Mouse (Mus musculus): ENCODE results near the gene Gpc5.

Gpc5 gene

DNA sequence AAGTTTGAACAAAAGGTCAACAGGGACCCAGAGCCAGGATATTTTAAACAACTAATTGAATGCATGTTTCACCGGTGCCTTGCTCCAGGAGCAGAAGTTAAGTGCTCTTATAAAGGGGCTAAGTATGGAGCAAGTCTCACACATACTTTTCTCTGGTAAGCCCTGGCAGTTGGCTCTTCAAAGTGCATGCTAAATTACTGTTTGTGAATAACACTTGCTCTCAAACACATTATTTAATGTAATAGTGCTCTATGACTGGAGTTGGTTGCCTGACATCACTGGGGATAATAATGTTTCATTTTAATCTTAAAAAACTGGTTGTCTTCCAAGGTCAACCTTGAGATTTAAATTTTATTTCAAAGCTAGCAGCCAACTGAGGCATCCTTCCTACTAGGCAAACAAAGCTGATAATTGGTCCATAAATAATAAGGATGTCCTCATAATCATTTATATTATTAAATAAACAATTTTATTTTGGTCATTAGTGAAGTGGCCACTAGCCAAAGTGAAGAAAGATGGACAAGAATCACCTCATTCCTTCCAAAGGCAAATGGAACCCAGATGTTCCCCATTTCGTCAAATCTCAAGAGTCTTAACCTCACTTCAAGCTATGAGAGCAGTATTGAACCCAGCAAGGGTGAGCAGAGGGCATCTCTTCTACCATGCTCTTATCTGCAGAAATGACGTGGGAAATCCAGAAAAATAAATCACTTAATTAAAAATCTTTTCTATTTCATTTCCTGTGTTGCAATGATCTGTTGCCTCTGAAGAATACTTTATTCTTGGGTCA lies 488.6 kb downstream of the Gpc5 start:
- no peak for DNase-seq

DNA sequence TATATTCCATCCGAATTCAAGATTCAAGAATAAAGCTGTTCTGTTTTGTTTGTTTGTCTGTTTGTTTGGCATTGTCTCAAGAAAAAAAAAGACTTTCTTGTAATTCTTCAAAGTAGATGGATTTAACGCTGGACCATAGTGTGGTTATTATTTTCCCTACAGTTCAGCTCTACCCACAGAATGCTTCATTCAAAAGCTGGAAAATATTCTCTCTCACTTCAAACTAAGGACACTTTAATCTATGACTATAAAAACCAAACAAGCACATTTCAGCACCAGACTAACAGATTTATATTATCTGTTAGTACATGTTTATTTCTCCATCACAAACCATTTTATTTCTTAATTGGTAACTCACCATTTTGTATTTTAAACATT lies 489.2 kb downstream of the Gpc5 start:
- DNase-seq = no peak

GRCm38 (mm10) chr14:115600259-115601029 lies 508.4 kb downstream of the Gpc5 start:
- DNase-seq = no peak

GRCm38 (mm10) chr14:115614154-115614553 lies 522.1 kb downstream of the Gpc5 start:
- DNase-seq = no peak

- no peak for DNase-seq
These were observed 524.3 kb downstream of the Gpc5 start for GRCm38 (mm10) chr14:115616305-115616704.

- no peak for DNase-seq
These were observed 524.8 kb downstream of the Gpc5 start for GRCm38 (mm10) chr14:115616846-115617245.

GRCm38 (mm10) chr14:115620473-115620872 lies 528.5 kb downstream of the Gpc5 start:
- DNase-seq = no peak

- DNase-seq = no peak
These were observed 539.3 kb downstream of the Gpc5 start for GRCm38 (mm10) chr14:115631160-115631898.

DNA sequence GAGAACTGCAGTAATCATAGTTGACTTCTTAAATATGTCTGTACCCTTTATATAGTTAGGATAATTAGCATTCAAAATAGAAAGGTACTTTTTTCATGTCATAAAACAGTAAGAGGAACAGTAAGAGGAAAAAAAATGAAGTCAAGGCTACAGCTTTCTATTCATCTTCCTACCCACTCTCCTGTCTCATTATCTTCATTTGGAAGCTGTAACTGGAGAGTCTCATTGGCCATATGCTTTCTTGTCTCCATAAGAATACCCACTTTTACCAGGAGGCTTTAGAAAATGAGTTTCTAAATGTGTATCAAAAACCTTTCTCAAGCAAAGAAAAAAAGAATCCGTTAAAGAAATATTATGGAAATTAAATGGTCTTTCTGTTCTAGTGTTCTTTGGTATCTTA lies 541.3 kb downstream of the Gpc5 start:
- no peak for DNase-seq

DNA sequence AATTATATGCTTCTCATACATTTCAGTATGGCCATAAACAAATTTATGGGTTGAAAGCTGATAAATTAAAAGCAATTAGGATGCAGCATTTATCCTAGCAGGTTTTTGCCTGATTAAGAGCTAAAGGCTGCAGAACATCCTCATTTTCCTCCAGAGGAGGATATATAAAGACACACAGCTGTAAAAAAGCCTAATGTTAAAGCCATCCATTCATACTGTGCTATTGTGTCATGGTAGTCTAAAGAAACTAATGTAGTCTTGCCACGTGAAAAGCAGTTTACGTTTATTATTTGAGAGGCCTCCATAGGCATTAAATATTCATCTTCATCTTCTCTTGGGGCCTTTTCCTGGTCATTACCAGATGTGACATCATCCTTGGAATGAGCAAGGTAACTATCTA lies 587.9 kb downstream of the Gpc5 start:
- no peak for DNase-seq

GRCm38 (mm10) chr14:115746013-115746412 lies 654.0 kb downstream of the Gpc5 start:
- no peak for DNase-seq

GRCm38 (mm10) chr14:115760241-115760640 lies 668.2 kb downstream of the Gpc5 start:
- DNase-seq = no peak

GRCm38 (mm10) chr14:115779382-115780177 lies 687.6 kb downstream of the Gpc5 start:
- no peak for DNase-seq

GRCm38 (mm10) chr14:115804751-115805150 lies 712.7 kb downstream of the Gpc5 start:
- no peak for DNase-seq

GRCm38 (mm10) chr14:115819021-115819420 lies 727.0 kb downstream of the Gpc5 start:
- no peak for DNase-seq

DNA sequence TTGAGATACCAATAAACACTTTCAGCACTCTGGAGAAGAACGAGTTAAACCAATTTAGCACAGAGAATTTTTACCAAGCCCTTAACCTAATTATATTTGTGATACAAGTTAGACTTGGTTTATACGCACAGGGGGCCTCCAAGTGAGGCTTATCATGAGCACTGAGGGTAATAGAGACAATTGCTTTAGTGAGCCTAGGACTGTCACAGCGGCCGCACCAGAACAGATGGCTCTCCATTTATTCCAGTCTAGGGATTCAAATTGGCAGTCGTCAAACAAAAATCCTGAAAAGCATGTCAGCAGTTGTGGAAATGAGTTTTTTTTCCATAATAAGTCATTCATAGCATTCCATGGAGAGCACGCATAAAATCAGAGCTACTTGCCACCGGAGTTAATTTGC lies 729.6 kb downstream of the Gpc5 start:
- DNase-seq = no peak

- no peak for DNase-seq
These were observed 738.5 kb downstream of the Gpc5 start for GRCm38 (mm10) chr14:115830485-115830884.

- peak; percentile 25 to 52 for DNase-seq
These were observed 739.3 kb downstream of the Gpc5 start for GRCm38 (mm10) chr14:115831219-115831755.

GRCm38 (mm10) chr14:115831854-115832625 lies 740.0 kb downstream of the Gpc5 start:
- DNase-seq = no peak

GRCm38 (mm10) chr14:115843783-115844182 lies 751.8 kb downstream of the Gpc5 start:
- no peak for DNase-seq

- DNase-seq = no peak
These were observed 752.9 kb downstream of the Gpc5 start for GRCm38 (mm10) chr14:115844773-115845427.
